ENCODE assay signal across 8 mouse cellular contexts in genomic region chr5:104460456-104460838, GRCm38 (mm10). TPM values are rescaled to one million over a fixed set of nuclear protein-coding genes. Genes with fewer than 3 reads are reported as not detected.
A peak's percentile ranks its signal among the peaks of the same experiment; 100 is the strongest.
DNase-seq lines count a peak whose midpoint lies in the region; ATAC-seq lines count a peak whose summit lies in the region.

No protein-coding gene starts in this region.

- peak overlapping the region; percentile 95; the same call in 1 of the 2 replicates for H3K27ac ChIP-seq in embryonic facial prominence, embryonic 12.5 days
- peak overlapping the region; percentile 94 for H3K27ac ChIP-seq in hindbrain, embryonic 15.5 days (replicated peaks)
- peak overlapping the region; percentile 96 for H3K27ac ChIP-seq in midbrain, embryonic 14.5 days (replicated peaks; ENCODE audit: low read depth, low read length)

- 26% methylated on average over 3 of the region's 3 CpGs for WGBS in embryonic facial prominence, embryonic 12.5 days
- WGBS in hindbrain, embryonic 15.5 days = 31% methylated on average over 3 of the region's 3 CpGs
- WGBS in midbrain, embryonic 14.5 days = 30% methylated on average over 3 of the region's 3 CpGs

- DNase-seq in kidney, adult 9 months = peak; percentile 57
- no peak for DNase-seq in kidney, postnatal 14 days
- DNase-seq in midbrain, embryonic 14.5 days = no peak
- DNase-seq in embryo, embryonic 10.5 days (ENCODE audit: low spot score) = no peak
- DNase-seq in spleen, postnatal 36 days (ENCODE audit: low spot score in 2 of 2) = no peak
- no peak for DNase-seq in layer of hippocampus, adult 9-11 months

- peaks cover 13% of the 10 kb centered on the region; the same call in 1 of the 2 replicates for H3K36me3 ChIP-seq in embryonic facial prominence, embryonic 12.5 days
- H3K36me3 ChIP-seq in hindbrain, embryonic 15.5 days = peaks cover 13% of the 10 kb centered on the region
- peaks cover 5% of the 10 kb centered on the region; the same call in 1 of the 2 replicates for H3K36me3 ChIP-seq in midbrain, embryonic 14.5 days (ENCODE audit: control insufficient read depth, insufficient read depth, low read length)

- no peaks in the 10 kb centered on the region for H3K27me3 ChIP-seq in embryonic facial prominence, embryonic 12.5 days
- no peaks in the 10 kb centered on the region for H3K27me3 ChIP-seq in hindbrain, embryonic 15.5 days
- no peaks in the 10 kb centered on the region for H3K27me3 ChIP-seq in midbrain, embryonic 14.5 days (ENCODE audit: control insufficient read depth, insufficient read depth, low read length)

- no peak for ATAC-seq in embryonic facial prominence, embryonic 12.5 days (ENCODE audit: insufficient number of reproducible peaks, insufficient read depth, low FRiP score, low TSS enrichment)
- no peak for ATAC-seq in hindbrain, embryonic 15.5 days (ENCODE audit: low FRiP score, low read depth)
- no peak for ATAC-seq in midbrain, embryonic 14.5 days (ENCODE audit: low FRiP score, low TSS enrichment)

- peak overlapping the region; percentile 85 for H3K4me3 ChIP-seq in embryonic facial prominence, embryonic 12.5 days
- peak overlapping the region; percentile 88 for H3K4me3 ChIP-seq in hindbrain, embryonic 15.5 days
- peak overlapping the region; percentile 80 for H3K4me3 ChIP-seq in midbrain, embryonic 14.5 days (replicated peaks; ENCODE audit: low read depth, low read length)

- H3K4me2 ChIP-seq in embryonic facial prominence, embryonic 12.5 days (replicated peaks) = peak overlapping the region; percentile 64
- peak overlapping the region; percentile 65 for H3K4me2 ChIP-seq in hindbrain, embryonic 15.5 days
- peak overlapping the region; percentile 72 for H3K4me2 ChIP-seq in midbrain, embryonic 14.5 days (ENCODE audit: low read length)

- H3K9ac ChIP-seq in embryonic facial prominence, embryonic 12.5 days = peak overlapping the region; percentile 96; the same call in 1 of the 2 replicates
- peak overlapping the region; percentile 95 for H3K9ac ChIP-seq in hindbrain, embryonic 15.5 days
- H3K9ac ChIP-seq in midbrain, embryonic 14.5 days (replicated peaks; ENCODE audit: low read length) = peak overlapping the region; percentile 97

- H3K4me1 ChIP-seq in embryonic facial prominence, embryonic 12.5 days = no peaks in the 10 kb centered on the region
- H3K4me1 ChIP-seq in hindbrain, embryonic 15.5 days (replicated peaks) = peaks cover 23% of the 10 kb centered on the region
- H3K4me1 ChIP-seq in midbrain, embryonic 14.5 days (ENCODE audit: control insufficient read depth, insufficient read depth, low read length) = peaks cover 16% of the 10 kb centered on the region; the same call in 1 of the 2 replicates

- H3K9me3 ChIP-seq in embryonic facial prominence, embryonic 12.5 days = 0 out of 2 replicates have a peak, but pooled peaks cover 3% of the 10 kb centered on the region
- no peaks in the 10 kb centered on the region for H3K9me3 ChIP-seq in hindbrain, embryonic 15.5 days
- H3K9me3 ChIP-seq in midbrain, embryonic 14.5 days (ENCODE audit: control insufficient read depth, low read length) = no peaks in the 10 kb centered on the region

RNA-seq across cellular contexts. Expression of gene Pkd2, which starts 1.2 kb away (rescaled TPM):
- 33.6 and 35.2 TPM in 2 replicates for polyA plus RNA-seq in embryonic facial prominence, embryonic 12.5 days (2016; fragmentation: Nextera tagmentation; extraction: Ambion mirVana)
- 8.8 and 9.2 TPM in 2 replicates for polyA plus RNA-seq in hindbrain, embryonic 15.5 days (2015; fragmentation: Nextera tagmentation; extraction: Ambion mirVana)
- polyA plus RNA-seq in midbrain, embryonic 14.5 days (2014; fragmentation: Nextera tagmentation; extraction: Ambion mirVana) = 8.2 and 10.0 TPM in 2 replicates

RNA-seq across cellular contexts. Expression of gene Spp1, which starts 25.5 kb away (rescaled TPM):
- 11.5 and 12.1 TPM in 2 replicates for polyA plus RNA-seq in embryonic facial prominence, embryonic 12.5 days (2016; fragmentation: Nextera tagmentation; extraction: Ambion mirVana)
- polyA plus RNA-seq in hindbrain, embryonic 15.5 days (2015; fragmentation: Nextera tagmentation; extraction: Ambion mirVana) = 7.7 and 31.8 TPM in 2 replicates
- polyA plus RNA-seq in midbrain, embryonic 14.5 days (2014; fragmentation: Nextera tagmentation; extraction: Ambion mirVana) = 7.1 and 65.2 TPM in 2 replicates

RNA-seq across cellular contexts. Expression of gene BC005561, which starts 47.7 kb away (rescaled TPM):
- 17.9 and 18.1 TPM in 2 replicates for polyA plus RNA-seq in embryonic facial prominence, embryonic 12.5 days (2016; fragmentation: Nextera tagmentation; extraction: Ambion mirVana)
- polyA plus RNA-seq in hindbrain, embryonic 15.5 days (2015; fragmentation: Nextera tagmentation; extraction: Ambion mirVana) = 11.7 and 13.4 TPM in 2 replicates
- 13.6 and 14.3 TPM in 2 replicates for polyA plus RNA-seq in midbrain, embryonic 14.5 days (2014; fragmentation: Nextera tagmentation; extraction: Ambion mirVana)
